Mouse (Mus musculus) G1E (cell line): Measurements from ENCODE around the gene Tmem132c.

ENCODE experiments used
- CTCF ChIP-seq: IDR thresholded peaks from 2 replicates; pipeline ENCODE4 v1.5.1; 2012; ENCODE audit warnings: low read depth, low read length, inconsistent platforms, mixed read lengths
- GATA1 ChIP-seq: IDR thresholded peaks from 2 replicates; pipeline ENCODE4 v1.6.1; 2012; ENCODE audit warnings: borderline replicate concordance, low read length, inconsistent platforms, mixed read lengths
- POLR2AphosphoS5 ChIP-seq: IDR thresholded peaks from 2 replicates; pipeline ENCODE4 v1.6.1; 2012; ENCODE audit warnings: low read depth, low read length, inconsistent platforms; ENCODE audit not compliant: insufficient replicate concordance

DNA sequence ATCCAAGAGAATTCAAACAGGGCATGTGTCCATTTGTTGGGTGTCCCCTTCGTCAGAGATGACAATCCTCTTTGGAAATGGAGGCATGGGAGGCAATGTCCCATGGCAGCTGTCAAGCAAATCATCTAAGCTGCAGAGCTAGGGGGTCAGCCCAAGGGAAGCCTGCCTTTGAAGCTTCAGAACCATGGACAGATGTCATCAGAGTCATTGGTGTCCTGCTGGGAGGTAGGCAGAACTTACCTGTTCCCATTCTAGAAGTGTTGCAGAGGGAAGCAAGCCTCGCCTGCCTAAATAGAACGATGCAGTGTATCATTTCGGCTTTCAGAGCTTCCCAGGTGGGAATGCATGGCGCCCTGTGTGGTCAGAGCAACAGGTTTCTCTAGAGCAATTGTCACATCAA lies 230.3 kb downstream of the Tmem132c start:
- no peak for TF ChIP-seq CTCF
- no peak for TF ChIP-seq GATA1
- no peak for TF ChIP-seq POLR2AphosphoS5
